Mouse (Mus musculus): ENCODE measurements at regions not wholly inside any gene's neighbourhood (a gene's known extent, or its start where the extent isn't known, plus 50 kb on each side); places are given as distances from the start of the nearest gene placed in this dataset.

DNA sequence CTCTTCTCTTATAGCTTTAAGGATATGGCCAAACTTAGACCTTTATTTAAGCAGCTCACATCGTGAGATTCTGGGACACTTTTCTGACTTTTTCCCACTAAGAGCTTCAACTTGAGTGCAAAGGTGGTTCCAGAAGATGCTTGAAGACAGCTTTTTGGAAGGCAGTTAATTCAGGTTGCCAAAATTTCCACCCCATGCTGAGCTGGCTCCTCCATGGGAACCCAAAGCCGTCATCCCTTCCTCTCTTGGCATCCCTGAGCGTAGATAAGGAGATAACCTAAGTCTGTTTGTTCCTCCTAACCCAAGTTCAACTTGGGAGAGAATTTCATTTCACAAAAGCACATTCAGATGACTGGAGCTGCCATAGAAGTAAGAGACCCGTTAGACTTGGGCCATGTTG lies 223.7 kb upstream of the Bmper start:
- no peaks in the 10 kb centered on the region for H3K36me3 ChIP-seq (replicated peaks)
- no peaks in the 10 kb centered on the region for H3K9me3 ChIP-seq
- H3K4me3 ChIP-seq, result no peak overlapping the region
- WGBS, result 87% methylated on average over 4 of the region's 4 CpGs
- H3K27me3 ChIP-seq (ENCODE audit: poor library complexity, severe bottlenecking), result peaks cover 14% of the 10 kb centered on the region
- no peak overlapping the region for H3K27ac ChIP-seq
- DNase-seq (ENCODE audit: extremely low spot score, low spot score), result no peak
- peaks cover 6% of the 10 kb centered on the region for H3K4me1 ChIP-seq

DNA sequence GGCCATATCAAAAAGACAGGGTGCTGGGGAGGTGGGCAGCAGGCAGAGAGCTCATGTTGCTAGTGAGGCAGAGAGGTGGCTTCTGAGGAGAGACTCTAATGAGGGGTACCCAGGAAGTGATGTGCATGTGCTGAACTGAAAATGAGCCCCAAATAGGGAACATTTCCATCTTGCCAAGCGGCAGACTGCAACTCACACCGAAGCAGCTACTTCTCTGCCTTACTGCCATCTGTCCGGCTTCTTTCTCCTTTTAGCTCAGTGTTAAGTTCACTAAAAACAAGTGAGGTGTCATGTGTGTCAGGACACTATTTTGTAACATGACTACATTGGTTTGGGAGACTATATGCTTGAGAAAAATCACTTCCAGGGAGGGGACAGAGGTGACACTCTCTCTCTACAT lies 222.7 kb upstream of the Bmper start:
- Histone ChIP-seq H3K4me1 (peaks cover 11% of the 10 kb centered on the region), H3K27me3 (ENCODE audit: poor library complexity, severe bottlenecking) (peaks cover 24% of the 10 kb centered on the region), H3K4me3 (no peak overlapping the region), H3K36me3 (replicated peaks) (no peaks in the 10 kb centered on the region), H3K9me3 (no peaks in the 10 kb centered on the region), H3K27ac (no peak overlapping the region)
- 94% methylated on average over 3 of the region's 3 CpGs for WGBS
- DNase-seq (ENCODE audit: extremely low spot score, low spot score), result no peak

DNA sequence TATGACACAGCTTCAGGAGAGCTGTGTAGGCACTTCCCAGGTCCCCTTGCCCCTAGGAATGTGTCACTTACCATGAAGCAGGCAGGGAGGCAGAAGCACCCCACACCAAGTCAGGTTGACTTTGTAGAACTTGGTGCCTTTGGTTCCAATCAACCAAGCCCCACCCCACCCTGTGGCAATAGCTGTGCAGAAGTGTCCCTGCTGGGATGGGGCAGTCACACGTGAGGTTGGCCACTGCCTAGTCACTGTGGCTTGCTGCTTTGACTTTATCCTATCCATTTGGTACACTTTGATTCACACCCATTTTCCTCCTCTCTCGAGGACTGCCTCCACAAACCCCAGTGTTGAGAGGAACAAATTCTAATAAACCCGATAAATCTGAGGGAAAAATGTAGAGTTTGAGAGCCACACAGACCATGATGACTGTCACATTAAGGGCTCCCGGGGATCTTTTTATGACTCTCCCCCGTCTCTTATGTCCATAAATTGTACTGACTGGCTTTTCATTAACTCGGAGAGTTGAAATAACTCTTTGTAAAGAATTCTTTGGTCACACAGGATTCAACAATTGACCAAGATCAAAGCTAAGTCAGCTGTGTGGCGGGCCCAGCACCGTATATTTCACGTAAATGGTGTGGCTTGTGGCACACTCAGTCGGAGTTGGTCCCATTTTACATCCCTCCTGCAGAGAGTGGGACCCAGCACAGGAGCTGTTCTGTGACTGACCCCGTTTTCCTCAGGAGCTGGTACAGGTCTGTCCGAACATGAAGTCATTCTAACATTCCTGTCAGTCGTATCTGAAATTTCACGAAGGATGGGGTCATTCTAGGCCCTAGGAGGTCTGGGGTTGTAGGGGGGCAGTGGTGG lies 219.4 kb upstream of the Bmper start:
- Histone ChIP-seq H3K4me3 (no peak overlapping the region), H3K9me3 (no peaks in the 10 kb centered on the region), H3K36me3 (replicated peaks) (no peaks in the 10 kb centered on the region), H3K4me1 (peaks cover 28% of the 10 kb centered on the region), H3K27ac (no peak overlapping the region), H3K27me3 (ENCODE audit: poor library complexity, severe bottlenecking) (peaks cover 56% of the 10 kb centered on the region)
- 84% methylated on average over 14 of the region's 14 CpGs for WGBS
- DNase-seq (ENCODE audit: extremely low spot score, low spot score), result no peak

DNA sequence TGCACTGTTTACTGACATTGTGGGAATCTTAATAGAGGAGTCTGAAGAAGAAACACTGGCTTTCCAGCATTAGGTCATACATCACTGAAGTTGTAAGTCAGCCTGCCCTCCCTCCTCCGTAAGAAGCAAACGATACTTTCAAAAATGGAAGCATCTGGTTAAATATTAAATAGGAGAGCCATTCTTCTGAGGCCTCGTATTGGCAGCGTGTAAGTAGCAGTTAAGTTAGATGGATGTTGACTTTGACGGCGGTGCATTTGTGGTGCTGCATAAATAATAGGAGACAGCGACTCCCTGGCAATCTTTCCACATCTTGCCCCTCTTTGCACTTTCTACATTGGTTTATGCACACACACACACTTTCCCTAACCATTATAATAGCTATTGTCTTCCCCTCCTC lies 217.9 kb upstream of the Bmper start:
- WGBS, result 92% methylated on average over 7 of the region's 7 CpGs
- Histone ChIP-seq H3K4me1 (peaks cover 42% of the 10 kb centered on the region), H3K36me3 (replicated peaks) (no peaks in the 10 kb centered on the region), H3K27ac (no peak overlapping the region), H3K27me3 (ENCODE audit: poor library complexity, severe bottlenecking) (peaks cover 72% of the 10 kb centered on the region), H3K4me3 (no peak overlapping the region), H3K9me3 (no peaks in the 10 kb centered on the region)
- DNase-seq (ENCODE audit: extremely low spot score, low spot score), result no peak

- peaks cover 63% of the 10 kb centered on the region for H3K4me1 ChIP-seq
- peak overlapping the region; percentile 73 for H3K27ac ChIP-seq
- H3K36me3 ChIP-seq (replicated peaks), result no peaks in the 10 kb centered on the region
- WGBS, result 2% methylated on average over 24 of the region's 24 CpGs
- H3K9me3 ChIP-seq, result no peaks in the 10 kb centered on the region
- peaks cover 93% of the 10 kb centered on the region for H3K27me3 ChIP-seq (ENCODE audit: poor library complexity, severe bottlenecking)
- DNase-seq (ENCODE audit: extremely low spot score, low spot score), result peak; percentile 32
- peak overlapping the region; percentile 32 for H3K4me3 ChIP-seq
Measured at GRCm38 (mm10) chr9:23009462-23010183, 213.3 kb upstream of the Bmper start.

DNA sequence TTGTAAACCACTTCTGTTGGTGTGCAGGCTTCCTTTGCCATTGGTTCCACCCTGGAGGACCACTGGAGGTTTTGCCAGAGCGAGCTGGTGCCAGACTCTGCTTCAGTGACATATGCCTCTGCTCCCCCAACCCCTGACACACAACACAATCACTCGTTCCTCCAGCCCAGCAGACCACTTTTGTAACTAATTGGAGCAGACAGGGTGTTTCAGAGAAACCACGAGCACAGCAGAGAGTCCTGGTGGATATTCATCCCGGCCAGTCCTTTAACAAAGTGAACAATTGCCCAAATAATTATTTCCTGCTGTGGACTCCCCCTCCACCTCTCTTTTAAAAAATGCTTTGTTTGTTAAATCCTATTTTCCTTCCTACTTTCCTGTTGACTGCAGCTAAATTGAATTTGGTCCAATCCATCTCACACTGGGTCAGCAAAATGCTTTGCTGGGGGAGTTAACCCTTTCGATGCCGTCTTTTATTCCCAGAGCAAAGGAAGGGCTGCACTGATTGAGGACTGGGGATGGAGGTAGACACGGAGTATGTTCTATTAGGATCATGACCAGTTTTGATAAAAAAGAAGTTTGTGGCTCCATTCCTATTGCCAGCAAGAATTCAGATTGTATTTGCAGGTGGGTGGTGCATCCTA lies 211.4 kb upstream of the Bmper start:
- Histone ChIP-seq H3K4me1 (peaks cover 56% of the 10 kb centered on the region), H3K27me3 (ENCODE audit: poor library complexity, severe bottlenecking) (peaks cover 91% of the 10 kb centered on the region), H3K4me3 (peak overlapping the region; percentile 6), H3K9me3 (peaks cover 5% of the 10 kb centered on the region), H3K27ac (peak overlapping the region; percentile 72), H3K36me3 (replicated peaks) (no peaks in the 10 kb centered on the region)
- 4% methylated on average over 7 of the region's 7 CpGs for WGBS
- DNase-seq (ENCODE audit: extremely low spot score, low spot score), result peak; percentile 65

DNA sequence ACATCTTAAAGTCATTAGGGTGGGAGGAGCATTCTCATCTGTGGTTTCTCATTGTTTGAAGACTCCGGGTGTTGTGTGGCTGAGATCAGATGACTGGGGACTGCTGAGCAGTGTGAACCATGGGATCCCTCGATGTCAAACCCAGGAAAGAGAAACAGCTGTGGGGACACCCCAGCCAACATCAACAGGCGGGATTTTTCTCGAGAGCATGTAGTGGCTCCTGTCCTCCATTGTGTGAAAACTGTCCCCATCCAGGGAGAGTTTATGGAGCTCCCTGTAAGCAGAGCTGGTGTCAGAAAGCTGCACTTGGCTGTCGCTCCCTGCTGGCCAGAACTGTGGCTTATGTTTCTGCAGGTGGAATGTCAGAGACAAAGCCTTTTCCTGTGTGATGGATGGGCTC lies 210.7 kb upstream of the Bmper start:
- peak overlapping the region; percentile 72 for H3K27ac ChIP-seq
- DNase-seq (ENCODE audit: extremely low spot score, low spot score), result no peak
- H3K9me3 ChIP-seq, result peaks cover 11% of the 10 kb centered on the region
- peaks cover 55% of the 10 kb centered on the region for H3K4me1 ChIP-seq
- 6% methylated on average over 5 of the region's 5 CpGs for WGBS
- peak overlapping the region; percentile 6; the same call in 1 of the 2 replicates for H3K4me3 ChIP-seq
- peaks cover 89% of the 10 kb centered on the region for H3K27me3 ChIP-seq (ENCODE audit: poor library complexity, severe bottlenecking)
- H3K36me3 ChIP-seq (replicated peaks), result no peaks in the 10 kb centered on the region

GRCm38 (mm10) chr9:23016733-23017132 lies 206.1 kb upstream of the Bmper start:
- 100% methylated on average over 1 of the region's 1 CpGs for WGBS
- Histone ChIP-seq H3K36me3 (replicated peaks) (no peaks in the 10 kb centered on the region), H3K27ac (no peak overlapping the region), H3K4me1 (peaks cover 12% of the 10 kb centered on the region), H3K4me3 (no peak overlapping the region), H3K9me3 (peaks cover 11% of the 10 kb centered on the region), H3K27me3 (ENCODE audit: poor library complexity, severe bottlenecking) (peaks cover 55% of the 10 kb centered on the region)
- no peak for DNase-seq (ENCODE audit: extremely low spot score, low spot score)

GRCm38 (mm10) chr9:23024061-23024460 lies 198.8 kb upstream of the Bmper start:
- Histone ChIP-seq H3K9me3 (no peaks in the 10 kb centered on the region), H3K36me3 (replicated peaks) (no peaks in the 10 kb centered on the region), H3K4me3 (no peak overlapping the region), H3K27ac (no peak overlapping the region), H3K27me3 (ENCODE audit: poor library complexity, severe bottlenecking) (peaks cover 25% of the 10 kb centered on the region), H3K4me1 (peaks cover 13% of the 10 kb centered on the region)
- no peak for DNase-seq (ENCODE audit: extremely low spot score, low spot score)
- WGBS, result 94% methylated on average over 5 of the region's 5 CpGs

DNA sequence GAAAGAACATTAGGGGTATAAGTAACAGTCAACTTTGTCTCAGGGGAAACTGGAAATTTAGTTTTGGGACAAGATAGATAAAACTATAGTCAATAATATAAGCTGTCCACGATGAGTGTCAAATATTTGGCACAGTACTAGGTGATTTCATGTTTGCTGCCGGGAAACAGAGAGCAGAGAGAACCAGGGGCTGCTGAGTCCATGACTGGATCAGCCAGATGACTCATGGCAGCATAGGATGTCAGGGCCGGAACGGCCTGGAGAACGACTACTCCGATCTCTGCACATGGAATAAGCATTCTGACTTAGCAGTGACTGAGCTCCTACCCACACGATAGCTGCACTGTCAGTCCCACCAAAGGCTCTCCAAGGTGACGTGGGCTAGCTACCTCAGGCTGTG lies 197.6 kb upstream of the Bmper start:
- H3K27me3 ChIP-seq (ENCODE audit: poor library complexity, severe bottlenecking), result peaks cover 36% of the 10 kb centered on the region
- H3K36me3 ChIP-seq (replicated peaks), result no peaks in the 10 kb centered on the region
- H3K4me3 ChIP-seq, result no peak overlapping the region
- WGBS, result 93% methylated on average over 8 of the region's 8 CpGs
- no peak overlapping the region for H3K27ac ChIP-seq
- H3K9me3 ChIP-seq, result no peaks in the 10 kb centered on the region
- peaks cover 13% of the 10 kb centered on the region for H3K4me1 ChIP-seq
- no peak for DNase-seq (ENCODE audit: extremely low spot score, low spot score)

GRCm38 (mm10) chr9:23027377-23028313 lies 195.2 kb upstream of the Bmper start:
- Histone ChIP-seq H3K4me1 (peaks cover 19% of the 10 kb centered on the region), H3K4me3 (no peak overlapping the region), H3K27me3 (ENCODE audit: poor library complexity, severe bottlenecking) (peaks cover 54% of the 10 kb centered on the region), H3K36me3 (replicated peaks) (no peaks in the 10 kb centered on the region), H3K9me3 (no peaks in the 10 kb centered on the region), H3K27ac (peak overlapping the region; percentile 46; the same call in 1 of the 2 replicates)
- DNase-seq (ENCODE audit: extremely low spot score, low spot score), result peak; percentile 57
- WGBS, result 40% methylated on average over 9 of the region's 9 CpGs

DNA sequence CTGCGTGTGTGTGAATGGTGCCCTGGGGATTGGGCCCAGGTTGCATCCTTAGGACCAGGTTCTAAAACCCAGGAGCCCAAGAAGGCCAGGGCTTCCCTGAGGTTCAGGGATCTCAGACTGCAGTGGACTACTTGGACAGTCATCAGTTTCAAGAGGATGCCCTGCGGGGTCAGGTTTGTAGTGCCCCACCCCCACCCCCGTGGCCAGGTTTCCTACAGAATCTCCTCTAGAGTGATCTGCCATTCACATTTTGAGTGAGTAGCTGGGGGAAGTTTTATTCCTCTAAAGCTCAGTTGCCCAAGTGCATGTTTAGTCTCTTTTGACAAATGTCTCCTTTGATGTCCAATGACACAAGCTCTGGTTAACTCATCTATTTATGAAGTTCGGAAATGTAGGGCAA lies 193.5 kb upstream of the Bmper start:
- 86% methylated on average over 4 of the region's 4 CpGs for WGBS
- DNase-seq (ENCODE audit: extremely low spot score, low spot score), result no peak
- Histone ChIP-seq H3K4me3 (no peak overlapping the region), H3K9me3 (no peaks in the 10 kb centered on the region), H3K27ac (no peak overlapping the region), H3K27me3 (ENCODE audit: poor library complexity, severe bottlenecking) (peaks cover 57% of the 10 kb centered on the region), H3K4me1 (peaks cover 25% of the 10 kb centered on the region), H3K36me3 (replicated peaks) (no peaks in the 10 kb centered on the region)

Data from forebrain, embryonic 10.5 days (tissue).